Mouse (Mus musculus): ENCODE measurements around the gene Cers6. TPM values are rescaled to one million over a fixed set of nuclear protein-coding genes. Genes with fewer than 3 reads are reported as not detected.

Cers6 gene
- polyA plus RNA-seq, 1 experiment from 2014 or later, result 8.2 TPM

DNA sequence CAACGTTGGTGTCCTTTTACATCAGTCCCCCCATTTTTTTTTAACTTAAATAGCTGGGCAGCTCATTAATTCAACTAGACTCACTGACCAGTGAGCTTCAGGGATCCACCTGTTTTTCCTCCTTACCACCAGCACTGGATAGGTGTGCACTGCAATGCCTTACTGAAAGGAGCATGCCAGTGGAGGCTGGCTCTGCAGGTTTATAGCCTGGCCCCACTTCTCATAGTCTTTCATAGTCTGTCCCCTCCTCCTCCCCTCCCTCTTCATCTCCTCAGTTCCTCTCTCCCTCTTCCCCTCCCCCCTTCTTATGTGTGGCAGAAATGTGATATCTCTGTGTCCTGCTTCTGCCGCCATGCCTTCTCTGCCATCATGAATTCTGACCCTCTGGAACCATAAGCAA is 112.5 kb downstream of the Cers6 start:
- Histone ChIP-seq H3K4me1 (ENCODE audit: insufficient read depth) (peaks cover 18% of the 10 kb centered on the region; the same call in 1 of the 2 replicates), H3K4me3 (ENCODE audit: low read depth, low read length) (no peak overlapping the region), H3K36me3 (replicated peaks; ENCODE audit: insufficient read depth, low read length) (0 out of 2 replicates have a peak, but pooled peaks cover 2% of the 10 kb centered on the region), H3K9me3 (ENCODE audit: low read length) (peaks cover 5% of the 10 kb centered on the region; the same call in 1 of the 2 replicates), H3K9ac (replicated peaks) (no peak overlapping the region), H3K27ac (ENCODE audit: low read depth) (no peak overlapping the region), H3K4me2 (ENCODE audit: low read depth, low read length) (no peak overlapping the region), H3K27me3 (ENCODE audit: insufficient read depth, low read length) (no peaks in the 10 kb centered on the region)
- DNase-seq (no peak), ATAC-seq (no peak)
- TF ChIP-seq CTCF (IDR thresholded peaks at IDR 0.05; ENCODE audit: low read depth) (no peak), EP300 (IDR thresholded peaks at IDR 0.05; ENCODE audit: low read depth) (no peak)
- 62% methylated on average over 2 of the region's 2 CpGs for WGBS (ENCODE audit: insufficient replicate concordance)

DNA sequence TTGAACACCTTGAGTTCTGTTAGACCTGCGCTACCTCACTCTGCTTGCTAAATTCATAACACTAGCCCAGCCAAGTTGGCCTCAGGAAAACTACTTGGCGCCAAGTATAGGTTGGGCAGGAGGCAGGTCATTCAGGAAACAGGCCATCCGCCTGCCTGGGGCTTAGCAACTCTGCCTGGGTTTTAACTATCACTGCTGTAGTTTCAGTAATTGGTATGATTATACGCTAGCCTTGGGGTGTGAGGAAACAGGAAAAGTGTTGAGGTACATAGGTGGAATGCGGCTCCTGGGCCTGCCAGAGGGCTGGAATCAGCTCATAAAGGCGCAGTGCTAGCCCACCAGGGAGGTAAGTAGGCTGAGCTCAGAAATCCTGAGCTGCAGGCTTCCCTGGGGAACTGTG is 114.0 kb downstream of the Cers6 start:
- Histone ChIP-seq H3K4me3 (ENCODE audit: low read depth, low read length) (no peak overlapping the region), H3K9me3 (ENCODE audit: low read length) (0 out of 2 replicates have a peak, but pooled peaks cover under 1% of the 10 kb centered on the region), H3K9ac (replicated peaks) (no peak overlapping the region), H3K36me3 (replicated peaks; ENCODE audit: insufficient read depth, low read length) (no peaks in the 10 kb centered on the region), H3K27ac (ENCODE audit: low read depth) (no peak overlapping the region), H3K4me1 (ENCODE audit: insufficient read depth) (peaks cover 18% of the 10 kb centered on the region; the same call in 1 of the 2 replicates), H3K4me2 (ENCODE audit: low read depth, low read length) (no peak overlapping the region), H3K27me3 (ENCODE audit: insufficient read depth, low read length) (no peaks in the 10 kb centered on the region)
- ATAC-seq, result no peak
- no peak for DNase-seq
- 69% methylated on average over 6 of the region's 6 CpGs for WGBS (ENCODE audit: insufficient replicate concordance)
- TF ChIP-seq CTCF (IDR thresholded peaks at IDR 0.05; ENCODE audit: low read depth), result no peak
- no peak for TF ChIP-seq EP300 (IDR thresholded peaks at IDR 0.05; ENCODE audit: low read depth)

DNA sequence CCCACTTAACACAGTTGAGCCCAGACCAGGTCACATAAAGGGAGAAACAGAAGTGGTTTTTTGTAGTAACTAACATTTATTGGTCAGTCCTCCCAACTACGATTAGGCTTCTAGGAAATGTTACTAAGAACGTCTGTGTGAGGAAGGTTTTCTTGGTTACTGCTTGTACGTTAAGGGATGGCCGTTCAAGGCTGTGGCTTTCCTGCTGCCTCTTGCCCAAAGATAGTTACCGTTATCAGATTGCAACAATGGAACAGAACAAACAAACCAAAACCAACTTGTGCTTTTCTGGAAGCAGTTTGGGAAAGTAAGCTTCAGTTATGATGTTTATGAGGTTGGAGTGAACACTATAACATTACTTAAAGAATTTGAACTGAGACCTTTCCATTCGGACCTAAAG is 114.5 kb downstream of the Cers6 start:
- no peak overlapping the region for H3K9ac ChIP-seq (replicated peaks)
- peaks cover 18% of the 10 kb centered on the region; the same call in 1 of the 2 replicates for H3K4me1 ChIP-seq (ENCODE audit: insufficient read depth)
- 36% methylated on average over 6 of the region's 6 CpGs for WGBS (ENCODE audit: insufficient replicate concordance)
- DNase-seq (no peak), ATAC-seq (no peak)
- no peaks in the 10 kb centered on the region for H3K27me3 ChIP-seq (ENCODE audit: insufficient read depth, low read length)
- no peak for TF ChIP-seq EP300 (IDR thresholded peaks at IDR 0.05; ENCODE audit: low read depth)
- TF ChIP-seq CTCF (IDR thresholded peaks at IDR 0.05; ENCODE audit: low read depth), result no peak
- no peaks in the 10 kb centered on the region for H3K36me3 ChIP-seq (replicated peaks; ENCODE audit: insufficient read depth, low read length)
- no peaks in the 10 kb centered on the region for H3K9me3 ChIP-seq (ENCODE audit: low read length)
- H3K27ac ChIP-seq (ENCODE audit: low read depth), result no peak overlapping the region
- H3K4me3 ChIP-seq (ENCODE audit: low read depth, low read length), result no peak overlapping the region
- H3K4me2 ChIP-seq (ENCODE audit: low read depth, low read length), result no peak overlapping the region

DNA sequence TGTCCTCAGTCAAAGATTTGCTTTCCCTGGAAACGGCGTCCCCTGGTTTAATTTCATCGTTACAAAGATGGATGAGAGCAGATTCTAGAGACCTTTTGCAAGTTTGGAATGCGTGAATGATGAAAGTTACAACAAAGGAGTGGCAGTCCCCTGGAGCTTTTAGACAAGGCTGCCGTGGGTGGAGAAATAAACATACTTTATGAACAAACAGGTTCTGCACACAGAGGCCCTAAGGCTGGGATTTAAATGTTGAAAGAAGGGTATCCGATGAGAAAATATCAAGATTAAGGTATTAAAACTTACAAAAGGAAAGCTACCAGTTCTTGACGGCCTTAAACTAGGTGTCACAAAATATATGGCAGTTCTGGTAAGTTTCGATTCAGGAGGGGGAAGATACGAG is 117.0 kb downstream of the Cers6 start:
- H3K36me3 ChIP-seq (replicated peaks; ENCODE audit: insufficient read depth, low read length), result no peaks in the 10 kb centered on the region
- H3K4me2 ChIP-seq (ENCODE audit: low read depth, low read length), result no peak overlapping the region
- no peaks in the 10 kb centered on the region for H3K27me3 ChIP-seq (ENCODE audit: insufficient read depth, low read length)
- 75% methylated on average over 9 of the region's 9 CpGs for WGBS (ENCODE audit: insufficient replicate concordance)
- no peak for ATAC-seq
- no peak for DNase-seq
- TF ChIP-seq CTCF (IDR thresholded peaks at IDR 0.05; ENCODE audit: low read depth) (no peak), EP300 (IDR thresholded peaks at IDR 0.05; ENCODE audit: low read depth) (no peak)
- H3K27ac ChIP-seq (ENCODE audit: low read depth), result no peak overlapping the region
- H3K9ac ChIP-seq (replicated peaks), result no peak overlapping the region
- H3K4me1 ChIP-seq (ENCODE audit: insufficient read depth), result peaks cover 26% of the 10 kb centered on the region; the same call in 1 of the 2 replicates
- no peak overlapping the region for H3K4me3 ChIP-seq (ENCODE audit: low read depth, low read length)
- H3K9me3 ChIP-seq (ENCODE audit: low read length), result no peaks in the 10 kb centered on the region

DNA sequence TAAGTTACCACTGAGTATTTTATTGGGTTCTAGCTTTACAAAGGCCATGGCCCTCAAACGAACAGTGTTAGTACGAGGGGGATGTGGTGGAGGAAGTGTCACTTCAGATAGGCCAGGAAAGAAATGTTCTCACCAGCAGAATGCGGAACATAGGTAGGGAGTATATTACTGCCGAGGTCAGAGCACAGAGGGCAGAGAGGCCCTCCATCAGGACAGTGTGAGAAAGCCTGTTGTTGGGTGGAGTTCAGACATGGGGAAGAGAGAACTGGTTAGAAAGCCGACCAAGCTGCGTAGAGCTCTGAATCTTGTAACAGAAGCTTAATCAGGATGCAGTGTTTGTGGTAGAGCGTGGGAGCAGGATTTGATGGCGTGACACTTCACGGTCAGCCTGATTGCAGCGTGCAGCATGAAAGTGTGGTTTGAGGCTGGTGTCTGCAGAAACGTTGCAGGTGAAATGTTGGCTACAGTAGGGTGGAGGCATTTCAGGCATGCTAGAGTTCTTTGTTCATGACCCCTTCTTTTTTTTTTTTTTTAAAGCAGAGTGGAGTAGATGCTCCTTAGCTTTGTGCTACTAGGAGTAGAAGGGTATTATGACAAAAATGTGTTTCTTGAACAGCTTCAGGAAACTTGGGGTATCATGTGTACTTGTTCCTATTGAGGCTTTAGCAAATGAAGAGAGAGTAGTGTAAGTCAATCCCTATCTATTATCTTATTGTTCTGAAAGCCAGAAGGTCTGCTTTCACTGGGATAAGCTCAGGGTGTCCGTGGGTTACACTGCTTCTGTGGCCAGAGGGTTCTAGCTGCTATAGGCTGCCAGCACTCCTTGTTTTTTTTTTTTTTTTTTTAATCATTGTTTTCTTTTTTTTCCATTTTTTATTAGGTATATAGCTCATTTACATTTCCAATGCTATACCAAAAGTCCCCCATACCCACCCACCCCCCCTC is 117.7 kb downstream of the Cers6 start:
- peak; percentile 36; the same call in 1 of the 2 replicates for ATAC-seq
- no peak overlapping the region for H3K4me2 ChIP-seq (ENCODE audit: low read depth, low read length)
- H3K36me3 ChIP-seq (replicated peaks; ENCODE audit: insufficient read depth, low read length), result no peaks in the 10 kb centered on the region
- 29% methylated on average over 12 of the region's 12 CpGs for WGBS (ENCODE audit: insufficient replicate concordance)
- TF ChIP-seq CTCF (IDR thresholded peaks at IDR 0.05; ENCODE audit: low read depth), result no peak
- TF ChIP-seq EP300 (IDR thresholded peaks at IDR 0.05; ENCODE audit: low read depth), result no peak
- no peak overlapping the region for H3K4me3 ChIP-seq (ENCODE audit: low read depth, low read length)
- DNase-seq, result no peak
- no peaks in the 10 kb centered on the region for H3K27me3 ChIP-seq (ENCODE audit: insufficient read depth, low read length)
- H3K9ac ChIP-seq (replicated peaks), result no peak overlapping the region
- no peak overlapping the region for H3K27ac ChIP-seq (ENCODE audit: low read depth)
- H3K4me1 ChIP-seq (ENCODE audit: insufficient read depth), result peaks cover 28% of the 10 kb centered on the region; the same call in 1 of the 2 replicates
- no peaks in the 10 kb centered on the region for H3K9me3 ChIP-seq (ENCODE audit: low read length)

DNA sequence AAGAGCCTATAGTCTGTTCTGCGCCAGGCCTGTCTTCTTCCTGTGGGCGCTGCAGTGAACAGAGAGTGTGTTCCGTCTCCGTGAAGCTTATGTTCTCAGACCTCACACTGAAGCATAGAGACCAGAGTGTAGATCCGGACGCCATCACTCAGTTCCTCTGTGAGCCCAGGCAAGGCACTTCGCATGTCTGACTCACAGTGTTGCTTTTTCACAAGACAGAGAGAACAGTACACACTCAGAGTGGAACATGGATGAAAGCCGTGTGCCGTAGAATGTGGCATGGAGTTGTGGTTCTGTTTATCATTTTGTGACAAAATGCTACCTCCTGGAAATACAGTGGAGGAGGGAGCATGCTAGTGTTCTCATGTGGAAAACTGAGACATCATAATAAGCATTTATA is 120.1 kb downstream of the Cers6 start:
- no peak overlapping the region for H3K4me2 ChIP-seq (ENCODE audit: low read depth, low read length)
- peaks cover 20% of the 10 kb centered on the region; the same call in 1 of the 2 replicates for H3K4me1 ChIP-seq (ENCODE audit: insufficient read depth)
- no peak for TF ChIP-seq CTCF (IDR thresholded peaks at IDR 0.05; ENCODE audit: low read depth)
- TF ChIP-seq EP300 (IDR thresholded peaks at IDR 0.05; ENCODE audit: low read depth), result no peak
- no peak overlapping the region for H3K9ac ChIP-seq (replicated peaks)
- no peaks in the 10 kb centered on the region for H3K9me3 ChIP-seq (ENCODE audit: low read length)
- DNase-seq, result no peak
- 81% methylated on average over 9 of the region's 9 CpGs for WGBS (ENCODE audit: insufficient replicate concordance)
- H3K36me3 ChIP-seq (replicated peaks; ENCODE audit: insufficient read depth, low read length), result no peaks in the 10 kb centered on the region
- no peak overlapping the region for H3K27ac ChIP-seq (ENCODE audit: low read depth)
- H3K4me3 ChIP-seq (ENCODE audit: low read depth, low read length), result no peak overlapping the region
- no peaks in the 10 kb centered on the region for H3K27me3 ChIP-seq (ENCODE audit: insufficient read depth, low read length)
- no peak for ATAC-seq
